Mouse (Mus musculus): Measurements from ENCODE around the gene Npas3. TPM values are rescaled to one million over a fixed set of nuclear protein-coding genes. Genes with fewer than 3 reads are reported as not detected.
A peak's percentile ranks its signal among the peaks of the same experiment; 100 is the strongest.

The Npas3 gene
- polyA plus RNA-seq, 1 experiment from 2014 or later, result 7.8 TPM

DNA sequence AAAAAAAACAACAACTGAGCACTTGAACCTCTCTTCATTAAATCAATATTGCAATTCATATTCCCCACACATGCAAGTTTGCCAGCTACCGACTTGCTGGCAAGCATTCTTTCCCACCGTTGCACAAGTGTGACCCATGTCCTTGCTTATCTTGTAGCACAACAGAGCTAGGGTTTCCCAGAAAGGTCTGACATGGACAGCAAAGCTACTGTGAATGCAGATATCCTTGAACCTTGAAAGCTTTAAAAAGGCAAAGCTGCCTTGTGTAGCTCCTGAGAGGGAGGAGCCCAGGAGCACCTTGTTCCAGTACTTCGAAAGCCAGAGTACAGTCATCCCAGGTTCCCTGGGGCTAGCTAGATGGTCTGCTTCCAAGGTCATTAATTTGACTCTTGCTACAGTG, 748.7 kb downstream of the Npas3 start:
- WGBS, result 84% methylated on average over 3 of the region's 3 CpGs
- Histone ChIP-seq H3K27me3 (0 out of 2 replicates have a peak, but pooled peaks cover 3% of the 10 kb centered on the region), H3K4me2 (replicated peaks) (no peak overlapping the region), H3K4me3 (no peak overlapping the region), H3K9me3 (no peaks in the 10 kb centered on the region), H3K9ac (no peak overlapping the region), H3K36me3 (no peaks in the 10 kb centered on the region), H3K4me1 (peaks cover 21% of the 10 kb centered on the region), H3K27ac (no peak overlapping the region)
- ATAC-seq (ENCODE audit: low FRiP score, low read depth), result no peak

DNA sequence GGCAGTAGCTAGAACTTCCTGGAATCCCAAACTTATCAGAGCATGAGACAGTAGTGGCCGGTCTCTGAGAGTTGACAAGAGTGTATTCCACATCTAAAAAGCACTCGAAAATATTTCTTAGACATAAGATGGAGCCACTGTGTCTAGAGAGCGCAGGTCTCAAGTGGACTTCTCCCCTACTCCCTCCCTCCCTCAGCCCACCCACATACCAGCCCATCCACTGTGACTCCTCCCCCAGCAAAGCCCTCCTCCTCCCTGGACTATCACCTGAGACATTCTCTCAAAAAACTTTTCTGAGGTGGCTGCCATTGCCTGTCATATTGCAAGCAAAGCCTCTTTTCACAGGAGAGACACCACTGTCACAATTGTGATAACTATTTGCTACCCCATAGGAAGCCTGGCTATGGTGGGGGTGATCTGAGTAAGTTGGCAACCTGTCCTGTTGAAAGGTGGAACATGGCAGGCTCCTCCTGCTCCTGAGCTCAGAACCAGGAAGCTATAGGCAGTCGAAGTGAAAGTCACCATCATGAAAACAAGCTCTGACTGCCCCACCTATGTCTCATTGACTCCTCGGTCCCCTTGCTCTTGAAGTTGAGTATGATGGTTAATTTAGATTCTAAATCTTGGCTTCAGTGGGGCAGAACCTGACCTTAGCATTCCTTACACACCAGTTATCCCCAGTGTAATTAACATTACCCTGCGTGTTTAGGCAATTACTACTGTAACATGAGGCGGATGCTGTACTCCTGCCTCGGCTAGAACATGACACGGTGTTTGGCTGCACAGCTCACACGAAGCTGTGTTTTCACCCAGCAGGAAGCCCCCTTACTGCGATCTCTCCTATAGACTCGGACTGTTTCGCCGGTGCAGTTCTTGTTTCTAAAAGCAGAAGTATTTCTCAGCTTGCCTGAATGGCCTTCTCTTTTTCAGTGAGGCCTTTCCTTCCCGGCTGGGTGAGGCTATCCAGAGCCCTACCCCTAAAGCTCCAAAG, 751.5 kb downstream of the Npas3 start:
- H3K27ac ChIP-seq, result 0 out of 2 replicates have a peak overlapping the region, but pooled peaks have one; percentile 6
- WGBS, result 34% methylated on average over 15 of the region's 15 CpGs

DNA sequence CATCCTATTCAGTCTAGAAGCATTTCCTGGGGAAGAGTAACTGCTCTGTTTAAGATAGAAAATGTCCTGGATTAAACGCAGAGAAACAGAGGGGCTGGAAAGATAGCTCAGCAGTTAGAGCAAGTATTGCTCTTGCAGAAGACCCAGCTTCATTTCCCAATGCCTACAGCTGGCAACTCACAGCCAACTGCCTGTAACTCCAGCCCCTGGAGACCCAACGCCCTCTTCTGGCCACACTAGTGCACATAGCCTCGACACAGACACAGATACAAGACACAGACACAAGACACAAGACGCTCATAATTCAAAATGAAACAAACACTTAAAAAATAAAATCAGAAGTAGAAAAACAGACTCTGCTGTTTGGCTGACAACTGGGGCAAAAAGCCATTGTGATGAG, 754.0 kb downstream of the Npas3 start:
- Histone ChIP-seq H3K4me3 (no peak overlapping the region), H3K27ac (no peak overlapping the region), H3K4me1 (peaks cover 16% of the 10 kb centered on the region), H3K9ac (no peak overlapping the region), H3K27me3 (no peaks in the 10 kb centered on the region), H3K4me2 (replicated peaks) (no peak overlapping the region), H3K9me3 (no peaks in the 10 kb centered on the region), H3K36me3 (no peaks in the 10 kb centered on the region)
- ATAC-seq (ENCODE audit: low FRiP score, low read depth), result no peak
- 79% methylated on average over 4 of the region's 4 CpGs for WGBS

More for the DNA sequence above, 751.5 kb downstream of the Npas3 start:
- Histone ChIP-seq H3K36me3 (no peaks in the 10 kb centered on the region), H3K4me1 (peaks cover 27% of the 10 kb centered on the region), H3K4me2 (replicated peaks) (peak overlapping the region; percentile 31), H3K27me3 (0 out of 2 replicates have a peak, but pooled peaks cover 3% of the 10 kb centered on the region), H3K9me3 (no peaks in the 10 kb centered on the region), H3K9ac (no peak overlapping the region), H3K4me3 (no peak overlapping the region)
- 0 out of 2 replicates have a peak, but pooled peaks have one; percentile 40 for ATAC-seq (ENCODE audit: low FRiP score, low read depth)

DNA sequence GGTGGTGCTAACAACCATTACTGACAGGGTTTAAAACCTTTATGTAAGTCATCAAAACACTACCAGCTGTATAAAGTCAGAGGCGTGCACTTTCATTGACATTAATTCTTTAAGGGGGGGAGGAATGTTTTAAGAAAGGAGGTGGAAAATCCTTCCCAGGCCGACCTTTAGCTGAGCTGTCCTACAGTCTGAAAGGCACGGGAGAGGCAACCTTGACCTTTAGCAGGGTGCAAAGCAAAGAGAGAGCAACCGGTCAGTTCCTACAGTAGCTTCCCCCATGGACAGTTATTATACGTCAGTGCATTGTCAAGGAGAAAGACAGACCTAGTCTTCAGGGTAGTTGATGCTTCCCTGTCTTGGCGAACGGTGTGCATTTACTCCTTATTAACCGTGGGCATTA, 756.1 kb downstream of the Npas3 start:
- ATAC-seq (ENCODE audit: low FRiP score, low read depth), result no peak
- H3K4me3 ChIP-seq, result no peak overlapping the region
- peaks cover 2% of the 10 kb centered on the region; the same call in 1 of the 2 replicates for H3K27me3 ChIP-seq
- WGBS, result 29% methylated on average over 8 of the region's 8 CpGs
- no peaks in the 10 kb centered on the region for H3K36me3 ChIP-seq
- H3K4me1 ChIP-seq, result peaks cover 15% of the 10 kb centered on the region
- no peak overlapping the region for H3K4me2 ChIP-seq (replicated peaks)
- no peaks in the 10 kb centered on the region for H3K9me3 ChIP-seq
- H3K27ac ChIP-seq, result no peak overlapping the region
- H3K9ac ChIP-seq, result no peak overlapping the region

DNA sequence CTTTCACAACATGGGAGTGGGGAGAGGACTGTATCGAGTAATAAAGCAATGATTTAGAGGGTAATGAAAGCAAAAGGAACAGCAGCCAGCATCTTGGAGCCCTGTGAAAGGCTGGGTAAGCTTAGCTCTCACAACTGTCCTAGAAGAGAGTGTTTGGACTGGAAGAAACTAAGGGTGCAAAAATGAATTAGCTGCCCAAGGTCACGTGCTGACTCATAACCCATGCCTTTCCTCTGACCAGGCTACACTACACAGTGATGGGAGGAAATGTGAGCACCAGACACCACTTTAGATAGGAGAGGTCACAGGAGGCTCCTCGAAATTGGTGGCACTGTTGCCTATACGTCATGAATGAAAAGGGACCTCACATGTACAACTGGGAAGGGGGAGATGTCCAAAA, 757.1 kb downstream of the Npas3 start:
- WGBS, result 73% methylated on average over 4 of the region's 4 CpGs
- peaks cover 5% of the 10 kb centered on the region; the same call in 1 of the 2 replicates for H3K27me3 ChIP-seq
- no peak overlapping the region for H3K27ac ChIP-seq
- no peak overlapping the region for H3K4me3 ChIP-seq
- no peak overlapping the region for H3K4me2 ChIP-seq (replicated peaks)
- H3K9ac ChIP-seq, result no peak overlapping the region
- no peaks in the 10 kb centered on the region for H3K9me3 ChIP-seq
- ATAC-seq (ENCODE audit: low FRiP score, low read depth), result no peak
- H3K36me3 ChIP-seq, result no peaks in the 10 kb centered on the region
- H3K4me1 ChIP-seq, result peaks cover 6% of the 10 kb centered on the region

DNA sequence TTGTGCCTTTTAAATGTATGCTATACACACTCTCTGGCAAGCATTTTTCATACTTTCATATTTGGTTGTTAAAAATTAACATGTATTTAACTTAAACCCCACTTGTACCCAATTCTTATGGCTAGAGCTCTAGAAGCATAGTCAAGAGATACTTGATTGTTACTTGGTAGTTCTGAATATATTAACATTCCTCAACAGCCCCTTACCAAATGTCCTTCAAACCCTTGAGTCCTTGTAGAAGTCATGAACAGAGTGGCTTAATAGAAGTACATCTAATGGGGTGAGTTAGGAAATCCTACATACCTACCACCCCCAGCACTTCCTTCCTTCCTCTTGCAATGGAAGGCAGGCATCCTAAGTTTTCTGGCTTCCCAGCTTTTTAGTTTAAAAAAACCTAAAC, 766.8 kb downstream of the Npas3 start:
- Histone ChIP-seq H3K4me2 (replicated peaks) (no peak overlapping the region), H3K36me3 (no peaks in the 10 kb centered on the region), H3K27me3 (no peaks in the 10 kb centered on the region), H3K4me1 (0 out of 2 replicates have a peak, but pooled peaks cover 8% of the 10 kb centered on the region), H3K9ac (no peak overlapping the region), H3K27ac (no peak overlapping the region), H3K4me3 (no peak overlapping the region), H3K9me3 (no peaks in the 10 kb centered on the region)
- no peak for ATAC-seq (ENCODE audit: low FRiP score, low read depth)

DNA sequence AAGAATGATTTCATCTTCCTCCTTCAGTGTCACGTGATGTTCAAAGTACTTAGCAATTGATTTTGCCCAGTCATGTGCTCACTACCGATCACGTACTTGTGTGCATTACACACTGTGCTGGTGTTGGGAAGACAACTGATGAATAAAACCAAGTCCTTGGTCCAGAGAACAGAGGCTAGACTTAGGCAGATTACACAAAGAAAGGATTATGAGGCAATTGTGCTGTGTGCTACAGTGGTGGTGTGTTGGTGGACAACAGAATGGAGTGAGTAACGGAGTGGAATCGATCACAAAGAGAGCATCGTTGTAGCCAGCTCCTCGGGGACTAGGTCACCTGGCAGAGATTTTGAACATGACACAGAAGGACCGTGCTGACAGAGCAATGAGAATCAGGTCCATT, 769.5 kb downstream of the Npas3 start:
- Histone ChIP-seq H3K27me3 (no peaks in the 10 kb centered on the region), H3K36me3 (no peaks in the 10 kb centered on the region), H3K27ac (no peak overlapping the region), H3K4me1 (peaks cover 17% of the 10 kb centered on the region), H3K9ac (no peak overlapping the region), H3K4me3 (no peak overlapping the region), H3K4me2 (replicated peaks) (no peak overlapping the region), H3K9me3 (no peaks in the 10 kb centered on the region)
- 89% methylated on average over 8 of the region's 8 CpGs for WGBS
- ATAC-seq (ENCODE audit: low FRiP score, low read depth), result no peak

DNA sequence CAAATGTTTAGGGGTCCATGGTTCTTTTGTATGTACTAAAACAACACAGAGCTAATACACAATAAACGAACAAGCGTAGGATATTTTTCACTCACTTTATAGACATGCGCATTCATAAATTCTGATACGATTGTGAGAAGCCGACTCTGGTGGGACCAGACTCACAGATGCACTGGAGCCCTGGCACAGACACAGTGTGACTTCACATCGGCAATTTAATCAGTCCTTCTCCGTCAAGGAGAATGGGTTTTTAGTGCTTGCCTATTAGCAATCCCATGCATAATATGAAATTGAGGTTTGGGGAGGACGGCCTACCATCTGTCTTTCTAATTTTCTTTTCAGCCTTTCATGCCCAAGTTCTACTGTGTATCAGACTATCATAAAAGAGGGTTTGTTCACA, 771.5 kb downstream of the Npas3 start:
- no peak overlapping the region for H3K9ac ChIP-seq
- no peak for ATAC-seq (ENCODE audit: low FRiP score, low read depth)
- H3K36me3 ChIP-seq, result no peaks in the 10 kb centered on the region
- no peak overlapping the region for H3K27ac ChIP-seq
- H3K4me1 ChIP-seq, result peaks cover 17% of the 10 kb centered on the region
- 90% methylated on average over 8 of the region's 8 CpGs for WGBS
- no peak overlapping the region for H3K4me2 ChIP-seq (replicated peaks)
- no peaks in the 10 kb centered on the region for H3K9me3 ChIP-seq
- H3K27me3 ChIP-seq, result no peaks in the 10 kb centered on the region
- H3K4me3 ChIP-seq, result no peak overlapping the region

DNA sequence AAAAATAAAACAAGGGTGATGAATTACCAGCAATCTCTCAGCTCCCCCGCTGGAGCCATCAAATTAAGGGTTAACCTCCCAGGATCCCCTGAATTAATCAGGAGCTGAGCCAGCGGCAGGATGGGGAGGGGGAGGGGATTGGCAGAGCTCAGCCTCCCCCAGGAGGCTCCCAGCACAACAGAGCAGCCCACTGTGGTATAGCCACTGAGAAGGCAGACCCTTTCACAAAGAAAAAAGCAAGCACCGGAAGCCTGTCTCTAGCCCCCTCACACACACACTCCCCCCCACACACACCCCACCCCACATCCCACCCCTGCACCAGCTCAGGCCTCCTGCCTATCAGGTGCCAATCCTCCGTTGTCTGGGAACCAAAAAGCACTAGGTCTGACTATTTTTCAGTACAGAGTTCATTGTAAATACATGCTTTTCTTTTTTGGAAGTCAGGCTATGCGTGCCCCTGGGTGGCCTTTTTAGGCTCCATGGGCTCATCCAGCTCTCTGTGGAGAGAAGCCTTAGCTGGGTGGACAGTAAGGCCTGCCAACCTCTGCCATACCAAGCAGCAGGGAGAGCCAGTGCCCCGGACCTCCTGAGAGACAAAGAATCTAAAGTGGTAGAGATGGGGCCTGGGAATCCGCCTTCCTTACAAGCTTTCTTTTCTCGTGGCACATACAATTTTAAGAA, 786.3 kb downstream of the Npas3 start:
- ATAC-seq (ENCODE audit: low FRiP score, low read depth), result peak; percentile 36; the same call in 1 of the 2 replicates
- Histone ChIP-seq H3K4me2 (replicated peaks) (no peak overlapping the region), H3K27ac (no peak overlapping the region), H3K4me3 (no peak overlapping the region), H3K36me3 (no peaks in the 10 kb centered on the region), H3K9ac (no peak overlapping the region), H3K27me3 (no peaks in the 10 kb centered on the region), H3K4me1 (peaks cover 21% of the 10 kb centered on the region), H3K9me3 (no peaks in the 10 kb centered on the region)
- WGBS, result 33% methylated on average over 8 of the region's 8 CpGs

DNA sequence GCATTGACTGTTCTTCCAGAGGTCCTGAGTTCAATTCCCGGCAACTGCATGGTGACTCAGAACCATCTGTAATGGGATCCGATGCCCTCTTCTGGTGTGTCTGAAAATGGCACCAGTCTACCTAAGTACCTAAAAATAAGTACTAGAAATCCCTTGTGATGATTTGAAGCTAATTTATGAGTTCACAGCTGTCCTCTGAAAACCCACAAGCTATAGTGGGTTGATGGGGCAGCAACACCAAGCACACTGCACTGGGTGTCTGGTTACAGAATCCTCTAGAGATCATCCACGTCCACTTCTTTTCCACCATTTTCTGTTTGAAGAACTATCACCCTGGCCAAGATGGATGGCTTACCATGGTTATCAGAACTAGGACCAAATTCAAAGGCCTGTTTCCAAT, 789.1 kb downstream of the Npas3 start:
- WGBS, result 87% methylated on average over 3 of the region's 3 CpGs
- no peak for ATAC-seq (ENCODE audit: low FRiP score, low read depth)

DNA sequence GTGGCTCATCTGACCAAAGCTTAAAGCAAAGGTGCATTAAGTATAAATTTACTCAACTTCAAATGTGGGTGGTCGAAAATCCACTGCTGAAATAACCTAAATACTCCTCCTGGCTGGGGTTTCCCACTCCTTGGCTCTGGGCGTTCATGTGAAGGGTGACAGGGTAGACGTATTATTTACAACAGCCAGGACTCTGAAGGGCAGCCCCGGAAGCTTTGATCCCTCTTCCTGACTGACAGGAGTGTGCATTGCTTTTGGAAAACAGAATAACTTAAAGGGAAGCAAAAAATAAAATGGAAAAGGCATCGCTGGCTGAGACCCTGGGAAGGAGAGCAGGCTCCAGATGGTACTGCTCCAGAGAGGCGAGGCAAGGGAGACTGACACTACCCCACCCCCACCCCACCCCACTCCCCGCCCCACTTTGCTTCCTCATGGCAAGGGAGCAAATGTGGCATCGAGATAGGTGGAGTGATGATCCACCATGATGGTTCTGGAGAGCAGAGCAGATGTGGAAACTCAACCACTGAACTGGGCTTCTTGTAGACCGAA, 794.6 kb downstream of the Npas3 start:
- Histone ChIP-seq H3K4me1 (no peaks in the 10 kb centered on the region), H3K9ac (no peak overlapping the region), H3K9me3 (no peaks in the 10 kb centered on the region), H3K4me3 (no peak overlapping the region), H3K27ac (no peak overlapping the region), H3K36me3 (no peaks in the 10 kb centered on the region), H3K27me3 (no peaks in the 10 kb centered on the region), H3K4me2 (replicated peaks) (no peak overlapping the region)
- ATAC-seq (ENCODE audit: low FRiP score, low read depth), result no peak
- WGBS, result 41% methylated on average over 9 of the region's 9 CpGs

More for the DNA sequence above, 789.1 kb downstream of the Npas3 start:
- Histone ChIP-seq H3K4me1 (peaks cover 19% of the 10 kb centered on the region), H3K4me3 (no peak overlapping the region), H3K4me2 (replicated peaks) (no peak overlapping the region), H3K27ac (no peak overlapping the region), H3K9me3 (no peaks in the 10 kb centered on the region), H3K36me3 (no peaks in the 10 kb centered on the region), H3K9ac (no peak overlapping the region), H3K27me3 (no peaks in the 10 kb centered on the region)

Data from limb, embryonic 13.5 days (tissue).